Mouse (Mus musculus): ENCODE measurements around the gene Plb1.

DNA sequence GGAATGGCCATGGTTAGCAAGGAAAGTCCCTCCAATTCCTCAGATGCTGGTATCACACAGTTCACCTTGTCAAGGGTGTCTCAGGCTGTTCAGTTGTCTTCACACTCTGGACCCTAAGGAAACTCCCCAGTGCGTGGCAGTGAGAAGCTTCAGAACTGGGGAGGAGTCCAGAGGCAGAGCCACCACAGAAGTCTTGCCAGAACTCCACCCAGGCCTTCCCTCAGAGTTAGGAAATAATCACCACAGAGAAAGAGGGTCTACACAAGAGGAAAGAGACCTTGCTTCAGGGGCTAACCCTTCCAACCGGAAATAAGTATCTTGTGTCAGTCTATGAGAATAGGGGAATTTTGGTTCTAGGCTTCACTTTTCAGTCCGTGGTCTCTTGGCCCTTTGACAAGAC lies 120.3 kb downstream of the Plb1 start:
- no peak for TF ChIP-seq CTCF (IDR thresholded peaks at IDR 0.05; ENCODE audit: borderline replicate concordance, control insufficient read depth, extremely low read depth, insufficient read depth, low read length, poor library complexity)
- TF ChIP-seq POLR2A (IDR thresholded peaks at IDR 0.05; ENCODE audit: control insufficient read depth, extremely low read depth, insufficient read depth, low read length, poor library complexity) = no peak
